Mouse (Mus musculus) thymus, adult 2 months (tissue): ENCODE data around the gene Chd6.

Experiments used
- CTCF ChIP-seq: fragments of 200-500 bp; IDR thresholded peaks from 2 replicates; pipeline ENCODE4 v1.5.1; 2012; ENCODE audit warnings: mild to moderate bottlenecking, control low read depth, low read length, moderate library complexity, borderline replicate concordance; ENCODE audit not compliant: control insufficient read depth, poor library complexity, insufficient read depth; ENCODE audit errors: extremely low read depth
- POLR2A ChIP-seq: fragments of 200-500 bp; IDR thresholded peaks from 2 replicates; pipeline ENCODE4 v1.6.1; 2012; ENCODE audit warnings: mild to moderate bottlenecking, low read length, control low read depth, moderate library complexity; ENCODE audit not compliant: control insufficient read depth, poor library complexity, insufficient read depth; ENCODE audit errors: extremely low read depth

GRCm38 (mm10) chr2:160955331-160955730 is 153.5 kb downstream of the Chd6 start:
- TF ChIP-seq CTCF (no peak), POLR2A (no peak)
